Mouse (Mus musculus) heart, embryonic 16.5 days (tissue): ENCODE data around the gene Col27a1. TPM values are rescaled to one million over a fixed set of nuclear protein-coding genes. Genes with fewer than 3 reads are reported as not detected.

Experiments used
- ATAC-seq: fragments of 200-750 bp; cut with Nextera tagmentation; replicated peaks from 2 replicates; pipeline ENCODE4 v1.8.0; 2017; ENCODE audit warnings: moderate number of reproducible peaks; ENCODE audit not compliant: insufficient read depth, low FRiP score; ENCODE audit errors: extremely low read depth
- H3K27ac ChIP-seq: fragments of 300-500 bp; sonication (generic); 2 replicates; pipeline ENCODE4 v1.5.1; 2014; ENCODE audit warnings: mild to moderate bottlenecking, low read length, control low read depth, moderate library complexity
- H3K27me3 ChIP-seq: fragments of 300-500 bp; sonication (generic); 2 replicates; pipeline ENCODE4 v1.6.1; 2014; ENCODE audit warnings: low read length, mixed read lengths; ENCODE audit not compliant: control insufficient read depth, insufficient read depth
- H3K36me3 ChIP-seq: fragments of 300-500 bp; sonication (generic); 2 replicates; pipeline ENCODE4 v1.6.1; 2014; ENCODE audit not compliant: control insufficient read depth, insufficient read depth
- H3K4me1 ChIP-seq: fragments of 300-500 bp; sonication (generic); 2 replicates; pipeline ENCODE4 v1.6.1; 2014; ENCODE audit warnings: low read length, mixed read lengths; ENCODE audit not compliant: control insufficient read depth, insufficient read depth
- H3K4me2 ChIP-seq: fragments of 300-500 bp; sonication (generic); 2 replicates; pipeline ENCODE4 v1.6.1; 2014; ENCODE audit warnings: low read depth, mild to moderate bottlenecking, control low read depth, low read length
- H3K4me3 ChIP-seq: fragments of 300-500 bp; sonication (generic); 2 replicates; pipeline ENCODE4 v1.5.1; 2014; ENCODE audit warnings: mild to moderate bottlenecking, control low read depth, low read length
- H3K9ac ChIP-seq: fragments of 300-500 bp; sonication (generic); 2 replicates; pipeline ENCODE4 v1.6.1; 2014; ENCODE audit warnings: low read length, control low read depth
- H3K9me3 ChIP-seq: fragments of 300-500 bp; sonication (generic); replicated peaks from 2 replicates; pipeline ENCODE4 v1.6.1; 2016; ENCODE audit warnings: low read length; ENCODE audit not compliant: control insufficient read depth
- WGBS: fragments of 180-500 bp; shearing (Covaris S2); extraction: QIAGEN DNeasy Blood & Tissue Kit; methylation state at CpG from one replicate; pipeline ENCODE4 v1.1.7; 2014; 5-methylcytosine and 5-hydroxymethylcytosine counted together
- polyA plus RNA-seq: library from polyadenylated mRNA; unstranded; fragments of >200 nt; fragmentation: Nextera tagmentation; extraction: Ambion mirVana; gene quantifications from 2 replicates; pipeline ENCODE4 v1.2.1, GENCODE M21; 2015

The Col27a1 gene
- polyA plus RNA-seq, 1 experiment from 2014 or later = 3.0 TPM

- H3K9me3 ChIP-seq = no peaks in the 10 kb centered on the region
- H3K4me2 ChIP-seq = no peak overlapping the region
- H3K4me3 ChIP-seq = no peak overlapping the region
- no peak overlapping the region for H3K27ac ChIP-seq
- H3K36me3 ChIP-seq = no peaks in the 10 kb centered on the region
- no peak for ATAC-seq
- H3K4me1 ChIP-seq = no peaks in the 10 kb centered on the region
- no peaks in the 10 kb centered on the region for H3K27me3 ChIP-seq
- 81% methylated on average over 2 of the region's 2 CpGs for WGBS
- H3K9ac ChIP-seq = no peak overlapping the region
These were observed 19.4 kb upstream of the Col27a1 start for GRCm38 (mm10) chr4:63194366-63194765.

- Histone ChIP-seq H3K4me1 (no peaks in the 10 kb centered on the region), H3K4me3 (no peak overlapping the region), H3K27me3 (no peaks in the 10 kb centered on the region), H3K36me3 (no peaks in the 10 kb centered on the region), H3K9me3 (no peaks in the 10 kb centered on the region), H3K4me2 (no peak overlapping the region), H3K27ac (no peak overlapping the region), H3K9ac (no peak overlapping the region)
- 89% methylated on average over 5 of the region's 5 CpGs for WGBS
- no peak for ATAC-seq
These were observed 14.4 kb upstream of the Col27a1 start for GRCm38 (mm10) chr4:63199366-63199765.

GRCm38 (mm10) chr4:63203874-63204273, 9.9 kb upstream of the Col27a1 start:
- Histone ChIP-seq H3K36me3 (no peaks in the 10 kb centered on the region), H3K4me2 (no peak overlapping the region), H3K27ac (no peak overlapping the region), H3K9me3 (no peaks in the 10 kb centered on the region), H3K27me3 (no peaks in the 10 kb centered on the region), H3K9ac (no peak overlapping the region), H3K4me3 (no peak overlapping the region), H3K4me1 (peaks cover 11% of the 10 kb centered on the region)
- no peak for ATAC-seq
- 81% methylated on average over 7 of the region's 7 CpGs for WGBS

GRCm38 (mm10) chr4:63205583-63205982, 8.2 kb upstream of the Col27a1 start:
- ATAC-seq = no peak
- H3K27ac ChIP-seq = no peak overlapping the region
- WGBS = 52% methylated on average over 7 of the region's 7 CpGs
- no peak overlapping the region for H3K4me3 ChIP-seq
- no peaks in the 10 kb centered on the region for H3K36me3 ChIP-seq
- H3K4me1 ChIP-seq = peaks cover 11% of the 10 kb centered on the region
- H3K9ac ChIP-seq = no peak overlapping the region
- H3K27me3 ChIP-seq = no peaks in the 10 kb centered on the region
- no peak overlapping the region for H3K4me2 ChIP-seq
- H3K9me3 ChIP-seq = no peaks in the 10 kb centered on the region

GRCm38 (mm10) chr4:63215185-63215992, 1.6 kb downstream of the Col27a1 start:
- peak; percentile 15; the same call in 1 of the 2 replicates for ATAC-seq
- Histone ChIP-seq H3K4me3 (peak overlapping the region; percentile 61), H3K4me2 (peak overlapping the region; percentile 95), H3K4me1 (peaks cover 21% of the 10 kb centered on the region), H3K9ac (peak overlapping the region; percentile 73), H3K27me3 (peaks cover 34% of the 10 kb centered on the region), H3K36me3 (no peaks in the 10 kb centered on the region), H3K27ac (peak overlapping the region; percentile 24), H3K9me3 (no peaks in the 10 kb centered on the region)
- under 1% methylated on average over 58 of the region's 71 CpGs for WGBS

GRCm38 (mm10) chr4:63215993-63216531, 2.3 kb downstream of the Col27a1 start:
- H3K36me3 ChIP-seq = no peaks in the 10 kb centered on the region
- H3K27ac ChIP-seq = peak overlapping the region; percentile 24; the same call in 1 of the 2 replicates
- WGBS = 3% methylated on average over 24 of the region's 24 CpGs
- peak overlapping the region; percentile 95 for H3K4me2 ChIP-seq
- H3K4me1 ChIP-seq = peaks cover 21% of the 10 kb centered on the region
- peak overlapping the region; percentile 73 for H3K9ac ChIP-seq
- H3K9me3 ChIP-seq = no peaks in the 10 kb centered on the region
- H3K4me3 ChIP-seq = peak overlapping the region; percentile 61
- H3K27me3 ChIP-seq = peaks cover 34% of the 10 kb centered on the region
- ATAC-seq = peak; percentile 57

GRCm38 (mm10) chr4:63216566-63216965, 2.8 kb downstream of the Col27a1 start:
- 35% methylated on average over 9 of the region's 9 CpGs for WGBS
- Histone ChIP-seq H3K27ac (no peak overlapping the region), H3K4me3 (peak overlapping the region; percentile 61), H3K4me2 (peak overlapping the region; percentile 95), H3K36me3 (no peaks in the 10 kb centered on the region), H3K9ac (peak overlapping the region; percentile 73), H3K9me3 (no peaks in the 10 kb centered on the region), H3K4me1 (peaks cover 21% of the 10 kb centered on the region), H3K27me3 (peaks cover 33% of the 10 kb centered on the region)
- peak; percentile 21 for ATAC-seq

GRCm38 (mm10) chr4:63217513-63217912, 3.7 kb downstream of the Col27a1 start:
- peaks cover 21% of the 10 kb centered on the region for H3K4me1 ChIP-seq
- 70% methylated on average over 6 of the region's 6 CpGs for WGBS
- no peak overlapping the region for H3K9ac ChIP-seq
- no peaks in the 10 kb centered on the region for H3K9me3 ChIP-seq
- H3K4me2 ChIP-seq = no peak overlapping the region
- peaks cover 23% of the 10 kb centered on the region for H3K27me3 ChIP-seq
- H3K27ac ChIP-seq = no peak overlapping the region
- H3K36me3 ChIP-seq = no peaks in the 10 kb centered on the region
- H3K4me3 ChIP-seq = no peak overlapping the region
- ATAC-seq = no peak

GRCm38 (mm10) chr4:63219059-63219458, 5.3 kb downstream of the Col27a1 start:
- Histone ChIP-seq H3K27ac (no peak overlapping the region), H3K36me3 (no peaks in the 10 kb centered on the region), H3K9ac (no peak overlapping the region), H3K4me3 (no peak overlapping the region), H3K9me3 (no peaks in the 10 kb centered on the region), H3K27me3 (peaks cover 9% of the 10 kb centered on the region), H3K4me1 (peaks cover 15% of the 10 kb centered on the region), H3K4me2 (no peak overlapping the region)
- ATAC-seq = no peak
- WGBS = 79% methylated on average over 3 of the region's 3 CpGs
